Mouse (Mus musculus): ENCODE measurements at regions not wholly inside any gene's neighbourhood (a gene's known extent, or its start where the extent isn't known, plus 50 kb on each side); places are given as distances from the start of the nearest gene placed in this dataset.

DNA sequence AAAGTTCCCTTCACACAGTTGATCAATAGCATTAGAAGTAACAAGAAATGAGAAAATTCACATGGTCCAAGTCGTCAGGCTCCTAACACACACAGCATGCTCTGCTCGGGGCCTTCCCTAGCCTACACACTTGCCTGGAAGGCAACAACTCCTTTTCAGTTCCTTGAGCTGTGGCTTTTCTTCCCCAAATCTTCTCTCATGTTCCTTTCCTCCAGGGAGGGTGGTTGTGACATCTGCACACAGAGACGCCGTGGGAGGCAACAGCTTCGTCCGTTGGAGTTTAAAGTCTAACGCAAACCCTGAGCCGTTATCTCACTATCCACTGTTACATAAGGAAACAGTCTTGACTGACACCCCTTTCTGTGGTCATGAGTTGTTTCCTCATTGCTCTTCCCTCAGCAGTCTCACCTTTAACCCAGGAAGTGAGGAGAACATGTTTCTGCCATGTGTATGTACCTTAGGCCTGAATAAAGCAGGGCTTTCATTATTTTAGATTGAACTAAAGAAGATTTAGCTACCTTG is 88.4 kb upstream of the Tbl1xr1 start:
- TF ChIP-seq CTCF (IDR thresholded peaks at IDR 0.05; ENCODE audit: low read depth) (no peak), EP300 (optimal IDR thresholded peaks at IDR 0.05) (no peak)
